Mouse (Mus musculus): ENCODE results near the gene Zfp706.

The Zfp706 gene

GRCm38 (mm10) chr15:37007233-37007958 is at the start of gene Zfp706:
Gene Zfp706 (minus strand): TSS chr15:37007773.
- DNase-seq (ENCODE audit: low spot score), result peak; percentile 99

- no peak for DNase-seq (ENCODE audit: low spot score)
These were observed 47.0 kb upstream of the Zfp706 start for GRCm38 (mm10) chr15:37054582-37054981.

- DNase-seq (ENCODE audit: low spot score), result no peak
These were observed 45.7 kb upstream of the Zfp706 start for GRCm38 (mm10) chr15:37053085-37053762.

GRCm38 (mm10) chr15:37047403-37047802 is 39.8 kb upstream of the Zfp706 start:
- DNase-seq (ENCODE audit: low spot score), result no peak

GRCm38 (mm10) chr15:37046586-37046985 is 39.0 kb upstream of the Zfp706 start:
- DNase-seq (ENCODE audit: low spot score), result no peak

- DNase-seq (ENCODE audit: low spot score), result no peak
These were observed 38.6 kb upstream of the Zfp706 start for GRCm38 (mm10) chr15:37046131-37046530.

GRCm38 (mm10) chr15:37045456-37045855 is 37.9 kb upstream of the Zfp706 start:
- DNase-seq (ENCODE audit: low spot score), result no peak

GRCm38 (mm10) chr15:37042559-37042958 is 35.0 kb upstream of the Zfp706 start:
- no peak for DNase-seq (ENCODE audit: low spot score)

- DNase-seq (ENCODE audit: low spot score), result no peak
These were observed 33.6 kb upstream of the Zfp706 start for GRCm38 (mm10) chr15:37041214-37041613.

GRCm38 (mm10) chr15:37038666-37039065 is 31.1 kb upstream of the Zfp706 start:
- DNase-seq (ENCODE audit: low spot score), result peak; percentile 51

- no peak for DNase-seq (ENCODE audit: low spot score)
These were observed 30.1 kb upstream of the Zfp706 start for GRCm38 (mm10) chr15:37037704-37038103.

- peak; percentile 91 for DNase-seq (ENCODE audit: low spot score)
These were observed 29.0 kb upstream of the Zfp706 start for GRCm38 (mm10) chr15:37036481-37037156.

- DNase-seq (ENCODE audit: low spot score), result no peak
These were observed 26.6 kb upstream of the Zfp706 start for GRCm38 (mm10) chr15:37034155-37034554.

GRCm38 (mm10) chr15:37033431-37033830 is 25.9 kb upstream of the Zfp706 start:
- no peak for DNase-seq (ENCODE audit: low spot score)

- no peak for DNase-seq (ENCODE audit: low spot score)
These were observed 24.0 kb upstream of the Zfp706 start for GRCm38 (mm10) chr15:37031334-37032150.

GRCm38 (mm10) chr15:37030929-37031328 is 23.4 kb upstream of the Zfp706 start:
- no peak for DNase-seq (ENCODE audit: low spot score)

GRCm38 (mm10) chr15:37027956-37028355 is 20.4 kb upstream of the Zfp706 start:
- no peak for DNase-seq (ENCODE audit: low spot score)

GRCm38 (mm10) chr15:37026458-37026857 is 18.9 kb upstream of the Zfp706 start:
- peak; percentile 41 for DNase-seq (ENCODE audit: low spot score)

GRCm38 (mm10) chr15:37020581-37021245 is 13.1 kb upstream of the Zfp706 start:
- DNase-seq (ENCODE audit: low spot score), result no peak

GRCm38 (mm10) chr15:37019434-37019833 is 11.9 kb upstream of the Zfp706 start:
- DNase-seq (ENCODE audit: low spot score), result no peak

- DNase-seq (ENCODE audit: low spot score), result no peak
These were observed 4.3 kb upstream of the Zfp706 start for GRCm38 (mm10) chr15:37011897-37012296.

- no peak for DNase-seq (ENCODE audit: low spot score)
These were observed 3.7 kb upstream of the Zfp706 start for GRCm38 (mm10) chr15:37011316-37011715.
